Mouse (Mus musculus): ENCODE measurements at regions not wholly inside any gene's neighbourhood (a gene's known extent, or its start where the extent isn't known, plus 50 kb on each side); places are given as distances from the start of the nearest gene placed in this dataset.

- no peak overlapping the region for H3K9ac ChIP-seq (ENCODE audit: low read depth, low read length)
- ATAC-seq = peak; percentile 93
- H3K4me1 ChIP-seq (ENCODE audit: control insufficient read depth, insufficient read depth, low read depth, low read length) = peaks cover 17% of the 10 kb centered on the region
- peak overlapping the region; percentile 76 for H3K27ac ChIP-seq (ENCODE audit: low read depth, low read length)
- peaks cover 3% of the 10 kb centered on the region; the same call in 1 of the 2 replicates for H3K9me3 ChIP-seq (ENCODE audit: control insufficient read depth, low read length)
- H3K4me3 ChIP-seq (ENCODE audit: low read length) = no peak overlapping the region
- 10% methylated on average over 20 of the region's 20 CpGs for WGBS
- H3K4me2 ChIP-seq (ENCODE audit: low read length) = peak overlapping the region; percentile 27; the same call in 1 of the 2 replicates
- H3K36me3 ChIP-seq (ENCODE audit: control insufficient read depth, insufficient read depth, low read length) = no peaks in the 10 kb centered on the region
- H3K27me3 ChIP-seq (replicated peaks; ENCODE audit: control insufficient read depth, insufficient read depth, low read length) = no peaks in the 10 kb centered on the region
Observed at GRCm38 (mm10) chr4:148384251-148385230, 60.0 kb downstream of the Ubiad1 start.

DNA sequence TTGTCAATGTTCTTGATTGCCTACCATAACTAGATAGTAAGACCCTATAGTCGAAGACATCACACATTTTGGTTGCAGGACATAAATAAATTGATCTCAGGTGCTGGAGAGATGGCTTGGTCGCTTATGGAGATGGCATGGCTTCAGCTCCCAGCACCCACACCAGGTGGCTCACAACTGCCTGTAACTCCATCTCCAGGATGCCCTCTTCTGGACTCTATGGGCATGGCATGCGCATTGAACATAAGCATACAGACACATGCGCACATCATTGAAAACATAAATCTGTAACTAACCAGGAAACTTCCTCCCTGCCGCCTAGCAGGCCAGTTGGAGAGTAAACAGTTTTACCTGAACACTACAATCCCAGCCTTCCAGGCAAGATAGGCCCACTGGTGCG is 64.0 kb downstream of the Ubiad1 start:
- WGBS = 89% methylated on average over 6 of the region's 6 CpGs
- peaks cover 30% of the 10 kb centered on the region for H3K4me1 ChIP-seq (ENCODE audit: control insufficient read depth, insufficient read depth, low read depth, low read length)
- no peak overlapping the region for H3K27ac ChIP-seq (ENCODE audit: low read depth, low read length)
- peaks cover 3% of the 10 kb centered on the region; the same call in 1 of the 2 replicates for H3K9me3 ChIP-seq (ENCODE audit: control insufficient read depth, low read length)
- no peak for ATAC-seq
- no peak overlapping the region for H3K4me2 ChIP-seq (ENCODE audit: low read length)
- no peaks in the 10 kb centered on the region for H3K36me3 ChIP-seq (ENCODE audit: control insufficient read depth, insufficient read depth, low read length)
- H3K27me3 ChIP-seq (replicated peaks; ENCODE audit: control insufficient read depth, insufficient read depth, low read length) = no peaks in the 10 kb centered on the region
- no peak overlapping the region for H3K9ac ChIP-seq (ENCODE audit: low read depth, low read length)
- no peak overlapping the region for H3K4me3 ChIP-seq (ENCODE audit: low read length)

- H3K27ac ChIP-seq (ENCODE audit: low read depth, low read length) = 0 out of 2 replicates have a peak overlapping the region, but pooled peaks have one; percentile 12
- ATAC-seq = peak; percentile 5; the same call in 1 of the 2 replicates
- WGBS = 51% methylated on average over 11 of the region's 11 CpGs
- 0 out of 2 replicates have a peak overlapping the region, but pooled peaks have one; percentile 0 for H3K9ac ChIP-seq (ENCODE audit: low read depth, low read length)
- H3K36me3 ChIP-seq (ENCODE audit: control insufficient read depth, insufficient read depth, low read length) = no peaks in the 10 kb centered on the region
- H3K4me2 ChIP-seq (ENCODE audit: low read length) = no peak overlapping the region
- H3K4me3 ChIP-seq (ENCODE audit: low read length) = no peak overlapping the region
- H3K9me3 ChIP-seq (ENCODE audit: control insufficient read depth, low read length) = peaks cover 3% of the 10 kb centered on the region; the same call in 1 of the 2 replicates
- no peaks in the 10 kb centered on the region for H3K27me3 ChIP-seq (replicated peaks; ENCODE audit: control insufficient read depth, insufficient read depth, low read length)
- H3K4me1 ChIP-seq (ENCODE audit: control insufficient read depth, insufficient read depth, low read depth, low read length) = peaks cover 13% of the 10 kb centered on the region
Observed at GRCm38 (mm10) chr4:148378491-148378890, 66.1 kb downstream of the Ubiad1 start.

DNA sequence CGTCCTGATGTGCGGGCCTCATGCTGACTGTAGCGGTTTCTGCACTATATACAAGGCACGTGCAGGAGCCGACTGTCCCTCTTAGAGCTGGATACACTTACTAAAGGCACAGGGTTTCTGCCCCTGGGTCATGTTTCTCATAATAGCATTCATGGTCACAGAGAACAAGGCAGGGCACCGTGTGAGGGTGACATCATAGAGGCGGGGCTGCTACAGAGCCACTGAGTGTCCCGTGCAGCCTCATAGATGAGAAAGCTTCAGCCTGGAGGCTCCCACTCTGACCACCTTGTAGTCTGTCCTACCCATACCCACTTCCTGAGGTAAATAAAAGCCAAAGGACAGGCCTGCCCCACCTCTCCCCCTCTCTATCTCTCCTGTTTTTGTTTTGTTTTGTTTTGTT is 67.2 kb downstream of the Ubiad1 start:
- 0 out of 2 replicates have a peak, but pooled peaks have one; percentile 29 for ATAC-seq
- 34% methylated on average over 8 of the region's 8 CpGs for WGBS
- H3K27ac ChIP-seq (ENCODE audit: low read depth, low read length) = no peak overlapping the region

GRCm38 (mm10) chr4:148376439-148376838 is 68.1 kb downstream of the Ubiad1 start:
- 22% methylated on average over 3 of the region's 3 CpGs for WGBS
- ATAC-seq = no peak
- Histone ChIP-seq H3K4me3 (ENCODE audit: low read length) (no peak overlapping the region), H3K27me3 (replicated peaks; ENCODE audit: control insufficient read depth, insufficient read depth, low read length) (no peaks in the 10 kb centered on the region), H3K36me3 (ENCODE audit: control insufficient read depth, insufficient read depth, low read length) (no peaks in the 10 kb centered on the region), H3K9me3 (ENCODE audit: control insufficient read depth, low read length) (no peaks in the 10 kb centered on the region), H3K4me2 (ENCODE audit: low read length) (no peak overlapping the region), H3K4me1 (ENCODE audit: control insufficient read depth, insufficient read depth, low read depth, low read length) (peaks cover 13% of the 10 kb centered on the region), H3K9ac (ENCODE audit: low read depth, low read length) (no peak overlapping the region), H3K27ac (ENCODE audit: low read depth, low read length) (no peak overlapping the region)

More for the DNA sequence above, 67.2 kb downstream of the Ubiad1 start:
- H3K9ac ChIP-seq (ENCODE audit: low read depth, low read length) = no peak overlapping the region
- H3K36me3 ChIP-seq (ENCODE audit: control insufficient read depth, insufficient read depth, low read length) = no peaks in the 10 kb centered on the region
- peaks cover 13% of the 10 kb centered on the region for H3K4me1 ChIP-seq (ENCODE audit: control insufficient read depth, insufficient read depth, low read depth, low read length)
- no peaks in the 10 kb centered on the region for H3K27me3 ChIP-seq (replicated peaks; ENCODE audit: control insufficient read depth, insufficient read depth, low read length)
- no peak overlapping the region for H3K4me3 ChIP-seq (ENCODE audit: low read length)
- H3K4me2 ChIP-seq (ENCODE audit: low read length) = no peak overlapping the region
- H3K9me3 ChIP-seq (ENCODE audit: control insufficient read depth, low read length) = peaks cover 3% of the 10 kb centered on the region; the same call in 1 of the 2 replicates

DNA sequence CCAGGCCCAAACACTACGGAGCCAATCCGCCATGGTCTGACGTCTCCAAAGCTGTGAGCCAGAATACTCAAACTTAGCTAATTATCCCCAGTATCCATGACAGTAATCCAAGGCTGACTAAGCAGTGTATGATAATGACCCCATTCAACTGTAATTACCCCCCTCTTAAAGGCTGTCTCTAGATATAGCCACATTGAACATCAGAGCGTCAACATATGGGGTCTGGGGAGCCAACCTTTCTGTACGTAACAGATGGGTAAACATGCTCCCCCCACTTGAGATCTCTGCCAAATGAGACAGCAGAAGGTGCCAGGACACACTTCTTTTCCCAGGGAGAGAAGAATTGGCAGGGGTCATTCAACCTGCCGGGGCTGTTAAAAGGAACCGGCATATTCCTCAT is 73.1 kb downstream of the Ubiad1 start:
- Histone ChIP-seq H3K36me3 (ENCODE audit: control insufficient read depth, insufficient read depth, low read length) (no peaks in the 10 kb centered on the region), H3K27ac (ENCODE audit: low read depth, low read length) (no peak overlapping the region), H3K4me2 (ENCODE audit: low read length) (no peak overlapping the region), H3K9ac (ENCODE audit: low read depth, low read length) (no peak overlapping the region), H3K4me1 (ENCODE audit: control insufficient read depth, insufficient read depth, low read depth, low read length) (peaks cover 6% of the 10 kb centered on the region; the same call in 1 of the 2 replicates), H3K27me3 (replicated peaks; ENCODE audit: control insufficient read depth, insufficient read depth, low read length) (no peaks in the 10 kb centered on the region), H3K9me3 (ENCODE audit: control insufficient read depth, low read length) (no peaks in the 10 kb centered on the region), H3K4me3 (ENCODE audit: low read length) (no peak overlapping the region)
- 74% methylated on average over 7 of the region's 7 CpGs for WGBS
- ATAC-seq = 0 out of 2 replicates have a peak, but pooled peaks have one; percentile 48

DNA sequence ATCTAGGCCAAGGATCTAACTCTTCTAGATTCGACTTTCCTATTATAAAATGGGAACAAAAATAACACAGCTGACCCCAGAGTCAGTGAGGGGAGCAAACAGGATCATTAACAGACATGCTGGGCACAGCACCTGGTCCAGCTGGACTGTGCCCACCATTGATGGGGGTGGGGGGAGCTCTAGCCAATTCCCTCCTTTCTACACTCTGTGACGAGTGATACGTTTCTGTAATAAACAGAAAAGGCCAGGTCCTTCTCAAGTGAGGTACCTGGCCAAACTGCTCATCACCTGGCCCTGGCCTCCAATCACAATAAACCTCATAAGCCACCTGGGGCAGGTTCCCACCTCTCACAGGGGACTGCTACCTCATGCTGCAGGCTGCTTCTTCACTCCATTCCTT is 76.9 kb downstream of the Ubiad1 start:
- Histone ChIP-seq H3K36me3 (ENCODE audit: control insufficient read depth, insufficient read depth, low read length) (no peaks in the 10 kb centered on the region), H3K9ac (ENCODE audit: low read depth, low read length) (peak overlapping the region; percentile 15; the same call in 1 of the 2 replicates), H3K4me3 (ENCODE audit: low read length) (no peak overlapping the region), H3K4me2 (ENCODE audit: low read length) (no peak overlapping the region), H3K27ac (ENCODE audit: low read depth, low read length) (no peak overlapping the region), H3K27me3 (replicated peaks; ENCODE audit: control insufficient read depth, insufficient read depth, low read length) (no peaks in the 10 kb centered on the region), H3K9me3 (ENCODE audit: control insufficient read depth, low read length) (no peaks in the 10 kb centered on the region), H3K4me1 (ENCODE audit: control insufficient read depth, insufficient read depth, low read depth, low read length) (no peaks in the 10 kb centered on the region)
- WGBS = 90% methylated on average over 3 of the region's 3 CpGs
- ATAC-seq = no peak

GRCm38 (mm10) chr4:148365804-148366203 is 78.0 kb upstream of the Disp3 start:
- H3K27me3 ChIP-seq (replicated peaks; ENCODE audit: control insufficient read depth, insufficient read depth, low read length) = no peaks in the 10 kb centered on the region
- 56% methylated on average over 4 of the region's 4 CpGs for WGBS
- no peak overlapping the region for H3K4me3 ChIP-seq (ENCODE audit: low read length)
- no peak overlapping the region for H3K4me2 ChIP-seq (ENCODE audit: low read length)
- H3K36me3 ChIP-seq (ENCODE audit: control insufficient read depth, insufficient read depth, low read length) = no peaks in the 10 kb centered on the region
- H3K9me3 ChIP-seq (ENCODE audit: control insufficient read depth, low read length) = no peaks in the 10 kb centered on the region
- no peak overlapping the region for H3K27ac ChIP-seq (ENCODE audit: low read depth, low read length)
- no peak overlapping the region for H3K9ac ChIP-seq (ENCODE audit: low read depth, low read length)
- H3K4me1 ChIP-seq (ENCODE audit: control insufficient read depth, insufficient read depth, low read depth, low read length) = peaks cover under 1% of the 10 kb centered on the region; the same call in 1 of the 2 replicates
- peak; percentile 43; the same call in 1 of the 2 replicates for ATAC-seq
